19 mouse cellular contexts compared by ENCODE assay signal in genomic region chr12:100739011-100739570, GRCm38 (mm10). TPM values are rescaled to one million over a fixed set of nuclear protein-coding genes. Genes with fewer than 3 reads are reported as not detected.
A peak's percentile ranks its signal among the peaks of the same experiment; 100 is the strongest.
DNase-seq lines count a peak whose midpoint lies in the region; ATAC-seq and TF ChIP-seq lines count a peak whose summit lies in the region.
"Had no signal": no experiment of that assay in that cellular context is flagged by ENCODE, and none has a peak within 500 bp of the region (broad histone marks: within the 10 kb centered on the region; RNA-seq: fewer than 3 reads in every experiment).

No protein-coding gene starts in this region.

- H3K9ac ChIP-seq in forebrain, embryonic 15.5 days (replicated peaks): no peak overlapping the region
- H3K9ac ChIP-seq in forebrain, embryonic 11.5 days (ENCODE audit: low read length): no peak overlapping the region
- H3K9ac ChIP-seq in liver, adult 2 months (ENCODE audit: low read depth, low read length): no peak overlapping the region
- H3K9ac ChIP-seq in liver, embryonic 12.5 days: no peak overlapping the region
- H3K9ac ChIP-seq: embryonic facial prominence, embryonic 12.5 days; heart, embryonic 15.5 days; hindbrain, embryonic 13.5 days had no signal

- no peak for ATAC-seq in forebrain, embryonic 15.5 days (replicated peaks)
- no peak for ATAC-seq in forebrain, embryonic 11.5 days (replicated peaks; ENCODE audit: low FRiP score)
- ATAC-seq in liver, embryonic 12.5 days: no peak
- ATAC-seq: hindbrain, postnatal 0 days had no signal

- H3K9me3 ChIP-seq in forebrain, embryonic 15.5 days: no peaks in the 10 kb centered on the region
- no peaks in the 10 kb centered on the region for H3K9me3 ChIP-seq in forebrain, embryonic 11.5 days (ENCODE audit: control insufficient read depth, low read length)
- H3K9me3 ChIP-seq in liver, embryonic 12.5 days (replicated peaks): no peaks in the 10 kb centered on the region
- H3K9me3 ChIP-seq: embryonic facial prominence, embryonic 12.5 days; heart, embryonic 15.5 days; hindbrain, embryonic 13.5 days had no signal

- no peak for TF ChIP-seq POLR2A in liver, adult 2 months (IDR thresholded peaks at IDR 0.05; ENCODE audit: extremely low read depth, insufficient read depth, low read length)

- no peaks in the 10 kb centered on the region for H3K36me3 ChIP-seq in forebrain, embryonic 15.5 days
- H3K36me3 ChIP-seq in forebrain, embryonic 11.5 days (ENCODE audit: control insufficient read depth, insufficient read depth, low read length): no peaks in the 10 kb centered on the region
- H3K36me3 ChIP-seq in liver, adult 2 months (ENCODE audit: control insufficient read depth, insufficient read depth, low read length): no peaks in the 10 kb centered on the region
- H3K36me3 ChIP-seq in liver, embryonic 12.5 days: no peaks in the 10 kb centered on the region
- H3K36me3 ChIP-seq: embryonic facial prominence, embryonic 12.5 days; heart, embryonic 15.5 days; hindbrain, embryonic 13.5 days had no signal

- no peaks in the 10 kb centered on the region for H3K79me2 ChIP-seq in liver, adult 2 months (ENCODE audit: control insufficient read depth, insufficient read depth, low read length)

- H3K27me3 ChIP-seq in forebrain, embryonic 15.5 days: no peaks in the 10 kb centered on the region
- no peaks in the 10 kb centered on the region for H3K27me3 ChIP-seq in forebrain, embryonic 11.5 days (ENCODE audit: control insufficient read depth, insufficient read depth, low read length)
- no peaks in the 10 kb centered on the region for H3K27me3 ChIP-seq in liver, adult 2 months (ENCODE audit: control insufficient read depth, insufficient read depth, low read length)
- no peaks in the 10 kb centered on the region for H3K27me3 ChIP-seq in liver, embryonic 12.5 days (replicated peaks)
- H3K27me3 ChIP-seq: CH12.LX; embryonic facial prominence, embryonic 12.5 days; heart, embryonic 15.5 days; hindbrain, embryonic 13.5 days had no signal

- 59% methylated on average over 4 of the region's 4 CpGs for WGBS in forebrain, embryonic 15.5 days
- WGBS in forebrain, embryonic 11.5 days: 73% methylated on average over 4 of the region's 4 CpGs
- 80% methylated on average over 4 of the region's 4 CpGs for WGBS in liver, adult 2 months
- 75% methylated on average over 4 of the region's 4 CpGs for WGBS in liver, embryonic 12.5 days (ENCODE audit: insufficient replicate concordance)

- H3K4me1 ChIP-seq in forebrain, embryonic 15.5 days: peaks cover 10% of the 10 kb centered on the region
- H3K4me1 ChIP-seq in forebrain, embryonic 11.5 days (replicated peaks; ENCODE audit: control insufficient read depth, insufficient read depth, low read length): no peaks in the 10 kb centered on the region
- no peaks in the 10 kb centered on the region for H3K4me1 ChIP-seq in liver, adult 2 months (ENCODE audit: control insufficient read depth, insufficient read depth, low read length)
- no peaks in the 10 kb centered on the region for H3K4me1 ChIP-seq in liver, embryonic 12.5 days
- H3K4me1 ChIP-seq in brown adipose tissue, adult 24 weeks (ENCODE audit: control insufficient read depth, insufficient read depth, insufficient read length, low read length): peaks cover 2% of the 10 kb centered on the region; the same call in 1 of the 2 replicates
- H3K4me1 ChIP-seq: embryonic facial prominence, embryonic 12.5 days; heart, embryonic 15.5 days; hindbrain, embryonic 13.5 days had no signal

- H3K27ac ChIP-seq in forebrain, embryonic 15.5 days (replicated peaks): peak overlapping the region; percentile 72
- H3K27ac ChIP-seq in forebrain, embryonic 11.5 days (ENCODE audit: low read depth, low read length): no peak overlapping the region
- H3K27ac ChIP-seq in liver, adult 2 months (replicated peaks; ENCODE audit: insufficient read depth, low read depth, low read length): no peak overlapping the region; the same call in 1 of the 2 replicates
- H3K27ac ChIP-seq in liver, embryonic 12.5 days: no peak overlapping the region
- peak overlapping the region; percentile 68 for H3K27ac ChIP-seq in brown adipose tissue, adult 24 weeks (replicated peaks; ENCODE audit: low read depth, low read length)
- H3K27ac ChIP-seq: embryonic facial prominence, embryonic 12.5 days; heart, embryonic 15.5 days; hindbrain, embryonic 13.5 days; hindbrain, postnatal 0 days had no signal

- no peak for DNase-seq in forebrain, embryonic 11.5 days (ENCODE audit: low spot score)
- DNase-seq in liver, adult 2 months (ENCODE audit: extremely low read depth, low read depth, low spot score): peak; percentile 73
- no peak for DNase-seq in MN1 (ENCODE audit: low spot score)
- DNase-seq: adrenal gland, adult 8-10 months; adrenal gland, postnatal 36 days; cerebellum, adult 11 months; cerebellum, adult 8-10 months; gastrocnemius, postnatal 36 days; heart, adult 18-20 months; heart, postnatal 14 days had no signal

- H3K4me3 ChIP-seq in forebrain, embryonic 15.5 days: no peak overlapping the region
- H3K4me3 ChIP-seq in forebrain, embryonic 11.5 days (ENCODE audit: low read depth, low read length): no peak overlapping the region
- no peak overlapping the region for H3K4me3 ChIP-seq in liver, adult 2 months (ENCODE audit: insufficient read depth, low read depth, low read length)
- H3K4me3 ChIP-seq in liver, embryonic 12.5 days: no peak overlapping the region
- no peak overlapping the region for H3K4me3 ChIP-seq in brown adipose tissue, adult 24 weeks (ENCODE audit: insufficient read depth, low read depth, low read length)
- H3K4me3 ChIP-seq: embryonic facial prominence, embryonic 12.5 days; heart, embryonic 15.5 days; hindbrain, embryonic 13.5 days had no signal

- no peak overlapping the region for H3K4me2 ChIP-seq in forebrain, embryonic 15.5 days (replicated peaks)
- H3K4me2 ChIP-seq in forebrain, embryonic 11.5 days (ENCODE audit: low read depth, low read length, severe bottlenecking): no peak overlapping the region
- H3K4me2 ChIP-seq in liver, embryonic 12.5 days: no peak overlapping the region
- H3K4me2 ChIP-seq: embryonic facial prominence, embryonic 12.5 days; heart, embryonic 11.5 days; heart, embryonic 15.5 days; hindbrain, embryonic 13.5 days had no signal

- no peak for TF ChIP-seq CTCF in liver, adult 2 months (IDR thresholded peaks at IDR 0.05; ENCODE audit: low read depth, low read length)

RNA-seq across cellular contexts. Expression of gene Rps6ka5, which starts 12.3 kb away (rescaled TPM):
- polyA plus RNA-seq in forebrain, embryonic 15.5 days (2015; fragmentation: Nextera tagmentation; extraction: Ambion mirVana): 13.0 and 13.7 TPM in 2 replicates
- 3.5 and 4.6 TPM in 2 replicates for polyA plus RNA-seq in forebrain, embryonic 11.5 days (2014; fragmentation: Nextera tagmentation; extraction: Ambion mirVana)
- 1.7 and 2.0 TPM in 2 replicates for total RNA-seq in liver, adult 2 months (2014; rRNA removed)
- 0.24 and 0.29 TPM in 2 replicates for polyA plus RNA-seq in liver, adult 2 months (2012; rRNA removed)
- 2.2 and 2.5 TPM in 2 replicates for polyA plus RNA-seq in liver, embryonic 12.5 days (2016; fragmentation: Nextera tagmentation; extraction: Ambion mirVana)
- 4.5 and 9.4 TPM in 2 replicates for polyA plus RNA-seq in brown adipose tissue, adult 24 weeks (2012; ENCODE audit: insufficient read depth, insufficient read length, missing spikeins)

RNA-seq across cellular contexts. Expression of gene Dglucy, which starts 39.8 kb away (rescaled TPM):
- polyA plus RNA-seq in forebrain, embryonic 15.5 days (2015; fragmentation: Nextera tagmentation; extraction: Ambion mirVana): 3.0 and 3.6 TPM in 2 replicates
- polyA plus RNA-seq in forebrain, embryonic 11.5 days (2014; fragmentation: Nextera tagmentation; extraction: Ambion mirVana): 0.87 and 0.92 TPM in 2 replicates
- total RNA-seq in liver, adult 2 months (2014; rRNA removed): 28.9 and 36.8 TPM in 2 replicates
- 35.2 and 38.5 TPM in 2 replicates for polyA plus RNA-seq in liver, adult 2 months (2012; rRNA removed)
- polyA plus RNA-seq in liver, embryonic 12.5 days (2016; fragmentation: Nextera tagmentation; extraction: Ambion mirVana): 0.64 and 0.90 TPM in 2 replicates
- 16.4 and 18.9 TPM in 2 replicates for polyA plus RNA-seq in brown adipose tissue, adult 24 weeks (2012; ENCODE audit: insufficient read depth, insufficient read length, missing spikeins)

Comparison
In these comparisons a context has a peak if more than half of its experiments do, and no peak if none do; other contexts are left out.
1. H3K27ac ChIP-seq: peak in forebrain, embryonic 15.5 days (single experiment) and brown adipose tissue, adult 24 weeks (single experiment); none in forebrain, embryonic 11.5 days (single experiment), liver, adult 2 months (single experiment) and liver, embryonic 12.5 days (single experiment).